In the genomic region with DNA sequence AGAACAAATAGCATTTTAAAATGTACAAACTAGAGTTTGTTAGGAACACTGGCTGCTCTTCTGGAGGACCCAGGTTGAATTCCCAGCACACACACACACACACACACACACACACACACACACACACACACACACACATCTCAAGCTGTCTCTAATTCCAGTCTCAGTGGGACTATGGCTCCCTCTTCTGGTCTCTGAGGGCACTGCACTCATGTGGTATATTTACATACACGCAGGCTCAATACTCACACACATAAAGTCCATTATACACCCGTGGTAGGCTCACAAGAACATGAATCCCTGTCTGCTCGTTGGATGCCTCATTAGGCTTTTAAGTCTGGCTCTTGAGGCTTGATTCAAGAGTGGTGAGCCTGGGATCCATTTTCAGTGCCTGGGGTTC, we compare ENCODE assay signal across 10 mouse cellular contexts. TPM values are rescaled to one million over a fixed set of nuclear protein-coding genes. Genes with fewer than 3 reads are reported as not detected.
DNase-seq lines count a peak whose midpoint lies in the region; ATAC-seq and TF ChIP-seq lines count a peak whose summit lies in the region.
"Had no signal": no experiment of that assay in that cellular context is flagged by ENCODE, and none has a peak within 500 bp of the region (broad histone marks: within the 10 kb centered on the region; RNA-seq: fewer than 3 reads in every experiment).

No protein-coding gene starts in this region.

- no peaks in the 10 kb centered on the region for H3K9me3 ChIP-seq in liver, embryonic 11.5 days (ENCODE audit: control insufficient read depth, low read length)
- H3K9me3 ChIP-seq in stomach, postnatal 0 days (ENCODE audit: control insufficient read depth, low read length): no peaks in the 10 kb centered on the region
- H3K9me3 ChIP-seq: embryonic facial prominence, embryonic 12.5 days had no signal

- 48% methylated on average over 3 of the region's 3 CpGs for WGBS in liver, adult 2 months
- 37% methylated on average over 3 of the region's 3 CpGs for WGBS in liver, embryonic 11.5 days
- 44% methylated on average over 3 of the region's 3 CpGs for WGBS in stomach, postnatal 0 days

- H3K27ac ChIP-seq in liver, adult 2 months (replicated peaks; ENCODE audit: insufficient read depth, low read depth, low read length): no peak overlapping the region
- H3K27ac ChIP-seq in liver, embryonic 11.5 days (ENCODE audit: low read depth, low read length): no peak overlapping the region
- no peak overlapping the region for H3K27ac ChIP-seq in stomach, postnatal 0 days (replicated peaks)
- H3K27ac ChIP-seq: embryonic facial prominence, embryonic 12.5 days had no signal

- no peak for TF ChIP-seq POLR2A in liver, adult 2 months (IDR thresholded peaks at IDR 0.05; ENCODE audit: extremely low read depth, insufficient read depth, low read length)

- H3K27me3 ChIP-seq in liver, adult 2 months (ENCODE audit: control insufficient read depth, insufficient read depth, low read length): peaks cover 9% of the 10 kb centered on the region; the same call in 1 of the 2 replicates
- no peaks in the 10 kb centered on the region for H3K27me3 ChIP-seq in liver, embryonic 11.5 days (replicated peaks; ENCODE audit: control insufficient read depth, insufficient read depth, low read length)
- H3K27me3 ChIP-seq in Patski: no peaks in the 10 kb centered on the region
- H3K27me3 ChIP-seq in stomach, postnatal 0 days (ENCODE audit: control insufficient read depth, insufficient read depth, low read length): no peaks in the 10 kb centered on the region
- H3K27me3 ChIP-seq: embryonic facial prominence, embryonic 12.5 days had no signal

- CTCF ChIA-PET in Patski (lab: Charles Lee): no interaction called here

- no peak overlapping the region for H3K4me2 ChIP-seq in liver, embryonic 11.5 days
- H3K4me2 ChIP-seq in stomach, postnatal 0 days (replicated peaks; ENCODE audit: low read depth): no peak overlapping the region
- H3K4me2 ChIP-seq: embryonic facial prominence, embryonic 12.5 days had no signal

- peaks cover 4% of the 10 kb centered on the region; the same call in 1 of the 2 replicates for H3K4me1 ChIP-seq in liver, adult 2 months (ENCODE audit: control insufficient read depth, insufficient read depth, low read length)
- H3K4me1 ChIP-seq in liver, embryonic 11.5 days (replicated peaks; ENCODE audit: control insufficient read depth, insufficient read depth, low read length): no peaks in the 10 kb centered on the region
- no peaks in the 10 kb centered on the region for H3K4me1 ChIP-seq in stomach, postnatal 0 days (replicated peaks; ENCODE audit: control insufficient read depth, insufficient read depth)
- H3K4me1 ChIP-seq: embryonic facial prominence, embryonic 12.5 days had no signal

- no peak overlapping the region for H3K4me3 ChIP-seq in liver, adult 2 months (ENCODE audit: insufficient read depth, low read depth, low read length)
- no peak overlapping the region for H3K4me3 ChIP-seq in liver, embryonic 11.5 days (ENCODE audit: low read depth, low read length)
- no peak overlapping the region for H3K4me3 ChIP-seq in stomach, postnatal 0 days (ENCODE audit: low read depth, low read length)
- H3K4me3 ChIP-seq: embryonic facial prominence, embryonic 12.5 days had no signal

- no peak for ATAC-seq in liver, embryonic 11.5 days (replicated peaks; ENCODE audit: low FRiP score)
- ATAC-seq in Patski: peak; percentile 44
- no peak for ATAC-seq in stomach, postnatal 0 days (ENCODE audit: low FRiP score, low TSS enrichment)

- H3K9ac ChIP-seq in liver, adult 2 months (ENCODE audit: low read depth, low read length): no peak overlapping the region
- H3K9ac ChIP-seq in liver, embryonic 11.5 days (ENCODE audit: low read depth, low read length): no peak overlapping the region
- H3K9ac ChIP-seq in stomach, postnatal 0 days (ENCODE audit: low read length): no peak overlapping the region
- H3K9ac ChIP-seq: embryonic facial prominence, embryonic 12.5 days had no signal

- H3K36me3 ChIP-seq in liver, adult 2 months (ENCODE audit: control insufficient read depth, insufficient read depth, low read length): no peaks in the 10 kb centered on the region
- no peaks in the 10 kb centered on the region for H3K36me3 ChIP-seq in liver, embryonic 11.5 days (ENCODE audit: control insufficient read depth, insufficient read depth, low read length)
- H3K36me3 ChIP-seq in stomach, postnatal 0 days (ENCODE audit: control insufficient read depth, insufficient read depth, low read length): no peaks in the 10 kb centered on the region
- H3K36me3 ChIP-seq: embryonic facial prominence, embryonic 12.5 days had no signal

- peak; percentile 52 for DNase-seq in liver, adult 2 months (ENCODE audit: extremely low read depth, low read depth, low spot score)
- no peak for DNase-seq in liver, embryonic 11.5 days (ENCODE audit: low spot score)
- DNase-seq in Patski (ENCODE audit: low read depth, low spot score): peak; percentile 7
- DNase-seq in induced T-regulatory cell, adult 2 months (ENCODE audit: low read depth): peak; percentile 61
- peak; percentile 64 for DNase-seq in stomach, postnatal 0 days (ENCODE audit: low spot score)
- DNase-seq in neural tube, embryonic 10.5 days (ENCODE audit: extremely low spot score, low spot score): no peak
- no peak for DNase-seq in frontal cortex, postnatal 36 days (ENCODE audit: low spot score in 2 of 2)
- no peak for DNase-seq in urinary bladder, postnatal 4 days (ENCODE audit: low spot score in 2 of 2)

- TF ChIP-seq CTCF in liver, adult 2 months (IDR thresholded peaks at IDR 0.05; ENCODE audit: low read depth, low read length): peak; percentile 42
- TF ChIP-seq CTCF in Patski (IDR thresholded peaks at IDR 0.05): peak; percentile 70
- TF ChIP-seq CTCF in stomach, postnatal 0 days (IDR thresholded peaks at IDR 0.05; ENCODE audit: low read depth): peak; percentile 79

- in situ Hi-C loops in Patski (cut with MboI; ENCODE audit: low pct_unique_long_range_greater_than_20kb): loop anchor here (5.0 to 10.0 kb wide), 2 partner anchors 47 to 179 kb away; no protein-coding TSS in a partner anchor

- no peaks in the 10 kb centered on the region for H3K79me2 ChIP-seq in liver, adult 2 months (ENCODE audit: control insufficient read depth, insufficient read depth, low read length)

- no peak for TF ChIP-seq EP300 in stomach, postnatal 0 days (optimal IDR thresholded peaks at IDR 0.05)

- POLR2A ChIA-PET in Patski (lab: Charles Lee): no interaction called here

RNA-seq across cellular contexts. Expression of gene Cyp2b10, which starts 6.6 kb away (rescaled TPM):
- total RNA-seq in liver, adult 2 months (2014; rRNA removed): 95.3 and 137 TPM in 2 replicates
- 21.6 and 78.3 TPM in 2 replicates for polyA plus RNA-seq in liver, adult 2 months (2012; rRNA removed)
- polyA plus RNA-seq in liver, embryonic 11.5 days (2014; fragmentation: Nextera tagmentation; extraction: Ambion mirVana): not detected in 2 replicates
- polyA plus RNA-seq in Patski (2021): not detected
- polyA plus RNA-seq in stomach, postnatal 0 days (2015; fragmentation: Nextera tagmentation; extraction: Ambion mirVana): 7.4 and 10.7 TPM in 2 replicates
- total RNA-seq: hematopoietic stem cell, adult 5-6 weeks had no signal
- polyA plus RNA-seq: embryonic facial prominence, embryonic 12.5 days had no signal

Comparison
In these comparisons a context has a peak if more than half of its experiments do, and no peak if none do; other contexts are left out.
1. DNase-seq: peak in liver, adult 2 months (single experiment), Patski (single experiment), induced T-regulatory cell, adult 2 months (single experiment) and stomach, postnatal 0 days (single experiment); none in liver, embryonic 11.5 days (single experiment), neural tube, embryonic 10.5 days (single experiment), frontal cortex, postnatal 36 days (0 of 2) and urinary bladder, postnatal 4 days (0 of 2).
2. Peak in every context shown above with its lines, with median percentiles within 50 percentile points of each other: CTCF ChIP-seq.